Mouse (Mus musculus) midbrain, embryonic 16.5 days (tissue): Measurements from ENCODE around the gene Fto. TPM values are rescaled to one million over a fixed set of nuclear protein-coding genes. Genes with fewer than 3 reads are reported as not detected.

Experiments
- ATAC-seq: fragments of 200-750 bp; cut with Nextera tagmentation; 2 replicates; pipeline ENCODE4 v1.8.0; 2017; ENCODE audit warnings: moderate TSS enrichment
- H3K27ac ChIP-seq: fragments of 300-500 bp; sonication (generic); 2 replicates; pipeline ENCODE4 v1.5.1; 2014; ENCODE audit warnings: mild to moderate bottlenecking, low read length, mixed read lengths
- H3K27me3 ChIP-seq: fragments of 300-500 bp; sonication (generic); 2 replicates; pipeline ENCODE4 v1.6.1; 2014; ENCODE audit warnings: low read depth, low read length, mixed read lengths; ENCODE audit not compliant: control insufficient read depth, insufficient read depth
- H3K36me3 ChIP-seq: fragments of 300-500 bp; sonication (generic); 2 replicates; pipeline ENCODE4 v1.6.1; 2014; ENCODE audit warnings: mild to moderate bottlenecking, low read length, moderate library complexity, mixed read lengths; ENCODE audit not compliant: control insufficient read depth, insufficient read depth
- H3K4me1 ChIP-seq: fragments of 300-500 bp; sonication (generic); 2 replicates; pipeline ENCODE4 v1.6.1; 2014; ENCODE audit warnings: mild to moderate bottlenecking, low read length, mixed read lengths; ENCODE audit not compliant: control insufficient read depth, insufficient read depth
- H3K4me2 ChIP-seq: fragments of 300-500 bp; sonication (generic); 2 replicates; pipeline ENCODE4 v1.6.1; 2014; ENCODE audit warnings: mild to moderate bottlenecking, low read length, mixed read lengths
- H3K4me3 ChIP-seq: fragments of 300-500 bp; sonication (generic); 2 replicates; pipeline ENCODE4 v1.5.1; 2014; ENCODE audit warnings: low read depth, mild to moderate bottlenecking, low read length, moderate library complexity, mixed read lengths
- H3K9ac ChIP-seq: fragments of 300-500 bp; sonication (generic); 2 replicates; pipeline ENCODE4 v1.6.1; 2014; ENCODE audit warnings: low read depth, low read length, mixed read lengths
- H3K9me3 ChIP-seq: fragments of 300-500 bp; sonication (generic); replicated peaks from 2 replicates; pipeline ENCODE4 v1.6.1; 2014; ENCODE audit warnings: mild to moderate bottlenecking, low read length, mixed read lengths; ENCODE audit not compliant: control insufficient read depth, poor library complexity, severe bottlenecking
- WGBS: fragments of 180-500 bp; shearing (Covaris S2); extraction: QIAGEN DNeasy Blood & Tissue Kit; methylation state at CpG from one replicate; pipeline ENCODE4 v1.1.7; 2014; 5-methylcytosine and 5-hydroxymethylcytosine counted together
- polyA plus RNA-seq: library from polyadenylated mRNA; unstranded; fragments of >200 nt; fragmentation: Nextera tagmentation; extraction: Ambion mirVana; gene quantifications from 2 replicates; pipeline ENCODE4 v1.2.1, GENCODE M21; 2015

The Fto gene
- polyA plus RNA-seq, 1 experiment from 2014 or later, result 177 TPM

DNA sequence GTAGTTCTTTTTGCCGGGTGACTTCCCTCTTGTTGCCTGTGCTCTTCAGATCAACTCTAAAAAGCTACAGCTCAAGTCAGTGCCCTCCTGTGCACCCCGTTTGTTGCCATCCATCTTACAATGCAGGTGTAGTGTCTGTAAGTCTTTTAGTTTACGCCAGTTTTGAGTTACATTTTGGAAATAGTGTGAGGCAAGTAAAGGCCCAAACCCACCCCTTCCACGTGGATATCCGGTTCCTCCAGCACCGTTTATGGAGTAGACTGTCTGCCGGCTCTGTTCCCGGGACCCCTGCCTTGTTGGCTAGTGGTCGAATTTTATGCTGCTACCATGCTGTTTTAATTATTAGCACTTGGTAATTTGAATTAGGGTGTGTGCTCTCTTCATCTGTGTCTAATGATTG, 46.2 kb downstream of the Fto start:
- H3K4me3 ChIP-seq, result no peak overlapping the region
- 87% methylated on average over 9 of the region's 9 CpGs for WGBS
- H3K9me3 ChIP-seq, result no peaks in the 10 kb centered on the region
- H3K36me3 ChIP-seq, result no peaks in the 10 kb centered on the region
- H3K27me3 ChIP-seq, result no peaks in the 10 kb centered on the region
- no peak for ATAC-seq
- H3K4me2 ChIP-seq, result no peak overlapping the region
- peaks cover 27% of the 10 kb centered on the region for H3K4me1 ChIP-seq
- H3K27ac ChIP-seq, result no peak overlapping the region
- H3K9ac ChIP-seq, result no peak overlapping the region

DNA sequence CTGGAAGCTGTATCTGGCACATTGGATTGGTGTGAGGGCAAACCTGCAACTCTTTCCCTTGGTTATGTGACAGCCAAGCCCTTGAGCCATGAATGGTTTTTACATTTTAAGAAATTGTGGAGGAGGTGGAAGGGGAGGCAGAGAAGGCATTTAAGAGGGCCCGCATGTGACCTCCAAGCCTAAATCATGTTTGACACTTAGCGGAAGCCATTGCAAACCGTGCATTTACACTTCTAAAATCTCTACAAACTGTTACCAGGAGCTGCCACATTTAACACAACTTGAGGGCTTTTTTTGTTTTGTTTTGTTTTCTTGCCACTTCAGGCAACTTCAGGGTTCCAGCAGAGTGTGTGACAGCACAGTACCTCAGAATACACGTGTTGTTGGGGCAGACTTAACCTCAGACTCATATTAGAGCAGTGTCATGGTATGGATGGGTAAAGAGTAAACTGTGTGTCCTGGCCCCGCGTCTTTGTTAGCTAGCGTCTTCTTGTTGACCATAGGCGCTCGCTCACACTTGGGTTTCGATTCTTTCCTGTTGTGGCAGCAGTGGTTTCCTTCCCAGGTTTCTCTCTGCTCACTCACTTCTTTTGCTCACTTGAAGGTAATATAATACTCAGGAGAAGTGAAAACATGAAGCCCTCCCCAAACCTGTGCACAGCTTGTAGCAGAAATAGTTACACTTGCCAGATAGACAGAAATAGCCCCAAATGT, 47.5 kb downstream of the Fto start:
- Histone ChIP-seq H3K36me3 (no peaks in the 10 kb centered on the region), H3K4me1 (peaks cover 23% of the 10 kb centered on the region), H3K9ac (no peak overlapping the region), H3K9me3 (no peaks in the 10 kb centered on the region), H3K27me3 (no peaks in the 10 kb centered on the region), H3K27ac (no peak overlapping the region), H3K4me3 (no peak overlapping the region), H3K4me2 (no peak overlapping the region)
- 93% methylated on average over 10 of the region's 10 CpGs for WGBS
- ATAC-seq, result no peak

DNA sequence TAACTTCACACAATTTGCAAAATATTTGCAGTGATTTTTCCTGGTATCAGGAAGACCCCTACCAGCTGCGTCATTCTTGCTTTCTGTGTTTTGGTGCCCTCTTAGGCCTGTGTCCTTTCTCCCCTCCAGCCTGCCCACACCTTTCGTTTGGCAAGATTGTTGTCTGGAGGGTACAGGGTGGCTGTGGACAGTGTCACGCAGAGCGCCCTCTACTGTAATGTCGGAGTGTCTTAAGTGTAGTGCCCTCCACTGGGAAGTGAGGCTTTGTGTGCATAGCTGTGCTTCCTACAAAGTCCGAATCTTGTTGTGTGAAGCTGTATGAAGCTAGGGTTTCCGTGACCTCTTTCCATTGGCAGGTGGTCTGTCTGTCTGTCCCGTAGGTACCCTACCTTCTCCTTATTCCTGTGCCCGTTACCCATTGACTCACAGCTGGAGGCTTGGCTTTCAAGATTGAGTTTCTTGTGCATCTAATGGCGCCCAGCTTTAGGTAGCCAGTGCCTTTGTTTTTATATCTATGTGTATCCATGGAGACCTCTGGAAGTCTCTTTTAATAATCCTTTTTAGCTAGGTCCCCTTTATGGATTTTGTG, 50.0 kb downstream of the Fto start:
- H3K9ac ChIP-seq, result no peak overlapping the region
- no peaks in the 10 kb centered on the region for H3K36me3 ChIP-seq
- H3K9me3 ChIP-seq, result no peaks in the 10 kb centered on the region
- no peak for ATAC-seq
- peaks cover 15% of the 10 kb centered on the region for H3K4me1 ChIP-seq
- WGBS, result 89% methylated on average over 10 of the region's 10 CpGs
- no peak overlapping the region for H3K27ac ChIP-seq
- H3K27me3 ChIP-seq, result no peaks in the 10 kb centered on the region
- no peak overlapping the region for H3K4me3 ChIP-seq
- H3K4me2 ChIP-seq, result no peak overlapping the region

DNA sequence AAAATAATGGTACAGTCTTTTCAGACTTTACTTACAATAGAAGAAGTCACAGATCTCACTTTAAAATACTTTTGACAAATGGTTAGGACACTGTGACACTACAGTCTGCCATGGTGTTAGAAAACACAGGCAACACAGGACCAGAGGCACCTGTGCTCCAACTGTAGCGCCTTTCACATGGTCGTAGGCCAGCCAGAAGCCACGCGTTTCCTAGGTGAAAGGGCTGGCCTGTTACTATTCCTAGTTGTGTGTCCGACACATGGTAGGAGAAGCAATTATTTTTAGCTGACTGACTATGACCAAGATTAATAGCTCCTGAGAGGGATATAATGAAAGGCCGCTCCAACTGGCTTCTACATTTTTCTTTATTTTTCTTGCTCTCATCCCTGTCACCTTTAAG, 50.9 kb downstream of the Fto start:
- H3K27ac ChIP-seq, result no peak overlapping the region
- no peak for ATAC-seq
- no peak overlapping the region for H3K4me3 ChIP-seq
- H3K4me1 ChIP-seq, result peaks cover 15% of the 10 kb centered on the region
- 82% methylated on average over 6 of the region's 6 CpGs for WGBS
- no peak overlapping the region for H3K4me2 ChIP-seq
- no peaks in the 10 kb centered on the region for H3K27me3 ChIP-seq
- H3K9me3 ChIP-seq, result no peaks in the 10 kb centered on the region
- no peak overlapping the region for H3K9ac ChIP-seq
- H3K36me3 ChIP-seq, result no peaks in the 10 kb centered on the region

DNA sequence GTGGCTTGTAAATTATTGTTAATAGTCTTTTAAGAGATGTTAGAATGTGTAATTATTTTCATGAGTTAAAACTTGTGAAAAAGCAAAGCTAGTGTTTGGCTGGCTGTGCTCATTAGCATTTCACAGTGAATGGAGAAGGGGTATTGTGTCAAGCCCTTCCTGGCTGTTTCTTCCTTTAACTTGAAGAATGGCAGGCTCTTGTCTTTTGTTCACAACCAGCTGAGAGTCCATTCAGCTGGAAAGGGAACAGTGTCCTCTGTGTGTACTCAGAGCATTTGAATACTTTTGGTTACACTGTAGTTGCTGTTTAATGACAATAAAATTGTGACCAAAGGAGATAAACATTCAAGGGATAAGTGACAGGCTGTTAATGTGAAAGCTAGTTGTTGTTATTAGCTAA, 52.5 kb downstream of the Fto start:
- Histone ChIP-seq H3K4me2 (no peak overlapping the region), H3K27ac (no peak overlapping the region), H3K9me3 (no peaks in the 10 kb centered on the region), H3K4me3 (no peak overlapping the region), H3K27me3 (no peaks in the 10 kb centered on the region), H3K36me3 (no peaks in the 10 kb centered on the region), H3K9ac (no peak overlapping the region), H3K4me1 (peaks cover 18% of the 10 kb centered on the region)
- ATAC-seq, result no peak

DNA sequence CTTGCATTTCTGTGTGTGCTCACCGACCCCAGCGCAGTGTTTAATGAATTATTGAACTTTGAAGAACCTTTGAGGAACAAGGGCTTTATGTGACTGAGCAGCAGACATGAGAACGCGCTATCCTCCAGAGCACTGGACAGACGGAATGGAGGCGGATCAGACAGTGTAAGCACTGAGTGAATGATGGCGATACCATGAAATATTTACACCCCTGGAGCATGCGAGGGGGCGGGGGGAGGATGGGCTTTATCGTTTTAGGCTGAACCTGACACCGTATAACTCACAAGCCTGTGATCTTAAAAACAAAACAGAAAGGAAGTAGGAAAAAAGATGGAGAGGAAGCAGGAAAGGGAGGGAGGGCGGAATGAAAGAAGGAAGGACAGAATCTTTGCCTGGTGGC, 57.6 kb downstream of the Fto start:
- Histone ChIP-seq H3K4me1 (peaks cover 21% of the 10 kb centered on the region), H3K27me3 (no peaks in the 10 kb centered on the region), H3K4me2 (no peak overlapping the region), H3K27ac (no peak overlapping the region), H3K9me3 (no peaks in the 10 kb centered on the region), H3K9ac (no peak overlapping the region), H3K4me3 (no peak overlapping the region), H3K36me3 (no peaks in the 10 kb centered on the region)
- ATAC-seq, result peak; percentile 61
- WGBS, result 50% methylated on average over 12 of the region's 12 CpGs

DNA sequence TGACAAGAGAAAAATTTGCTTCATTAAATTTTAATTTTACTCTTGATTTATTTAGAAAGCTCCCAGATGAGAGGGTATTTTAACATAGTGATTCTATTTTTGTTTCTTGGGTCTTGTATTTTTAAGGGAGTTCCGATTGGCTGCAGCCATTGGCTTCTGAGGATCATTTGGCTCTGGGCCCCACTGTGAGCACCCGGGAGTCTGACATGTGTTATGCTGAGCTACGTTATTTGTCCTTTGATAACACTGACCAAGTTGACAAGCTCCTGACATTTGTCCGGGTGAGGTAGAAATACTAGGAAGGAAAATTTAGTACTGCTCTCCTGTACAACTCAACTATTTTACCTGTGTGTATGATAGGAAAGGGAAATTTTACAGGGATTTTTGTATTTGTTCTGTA, 58.7 kb downstream of the Fto start:
- H3K27me3 ChIP-seq, result no peaks in the 10 kb centered on the region
- 51% methylated on average over 4 of the region's 4 CpGs for WGBS
- H3K4me2 ChIP-seq, result no peak overlapping the region
- H3K4me1 ChIP-seq, result peaks cover 19% of the 10 kb centered on the region
- no peaks in the 10 kb centered on the region for H3K36me3 ChIP-seq
- H3K9ac ChIP-seq, result no peak overlapping the region
- H3K9me3 ChIP-seq, result no peaks in the 10 kb centered on the region
- H3K4me3 ChIP-seq, result no peak overlapping the region
- no peak for ATAC-seq
- no peak overlapping the region for H3K27ac ChIP-seq

DNA sequence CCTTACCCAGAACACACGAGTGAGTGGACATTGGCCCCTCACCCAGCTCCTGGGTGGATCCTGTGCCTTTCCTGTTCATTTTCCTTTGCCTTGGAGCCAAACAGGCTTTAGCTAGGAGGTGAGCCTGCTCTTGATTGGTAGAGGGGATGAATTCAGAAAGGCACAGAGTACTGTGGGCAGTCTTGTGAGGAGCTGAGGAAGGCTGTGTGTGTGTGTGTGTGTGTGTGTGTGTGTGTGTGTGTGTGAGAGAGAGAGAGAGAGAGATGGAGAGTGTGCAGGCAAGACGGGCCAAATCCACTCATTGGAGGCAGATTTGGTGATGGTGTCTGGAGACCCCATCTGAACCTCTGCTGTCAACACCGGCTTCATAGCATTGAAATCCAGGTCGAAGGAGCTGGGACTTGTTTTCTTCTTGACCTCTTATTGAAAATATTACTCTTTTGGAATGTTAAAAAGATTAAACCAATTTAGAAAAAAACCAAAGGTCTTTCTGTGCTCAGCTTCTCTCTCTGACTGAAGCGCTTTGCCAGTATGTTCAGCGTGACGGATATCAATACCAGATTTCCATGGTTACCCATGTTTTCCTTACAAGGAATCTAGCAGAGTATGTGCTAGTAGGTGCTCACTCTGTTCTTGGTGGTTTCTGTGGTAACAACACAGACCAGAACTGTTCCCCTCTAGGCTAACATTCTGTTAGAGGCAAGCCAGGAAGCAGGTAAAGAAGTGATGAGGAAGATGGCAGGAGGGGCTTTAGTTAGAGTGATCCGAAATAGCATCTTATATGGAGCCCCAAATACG, 59.7 kb downstream of the Fto start:
- no peak overlapping the region for H3K9ac ChIP-seq
- H3K9me3 ChIP-seq, result no peaks in the 10 kb centered on the region
- 47% methylated on average over 9 of the region's 9 CpGs for WGBS
- no peak overlapping the region for H3K4me2 ChIP-seq
- H3K27me3 ChIP-seq, result no peaks in the 10 kb centered on the region
- peaks cover 19% of the 10 kb centered on the region for H3K4me1 ChIP-seq
- no peaks in the 10 kb centered on the region for H3K36me3 ChIP-seq
- no peak overlapping the region for H3K27ac ChIP-seq
- ATAC-seq, result peak; percentile 64; the same call in 1 of the 2 replicates
- H3K4me3 ChIP-seq, result no peak overlapping the region
